Mouse (Mus musculus) mesoderm, embryonic 11.5 days (tissue): ENCODE measurements around the gene Pola2.

Experiments
- DNase-seq: peaks from one replicate; pipeline ENCODE4 v3.0.0-alpha.2; 2012; ENCODE audit warnings: low read depth, low spot score

Gene Pola2

DNA sequence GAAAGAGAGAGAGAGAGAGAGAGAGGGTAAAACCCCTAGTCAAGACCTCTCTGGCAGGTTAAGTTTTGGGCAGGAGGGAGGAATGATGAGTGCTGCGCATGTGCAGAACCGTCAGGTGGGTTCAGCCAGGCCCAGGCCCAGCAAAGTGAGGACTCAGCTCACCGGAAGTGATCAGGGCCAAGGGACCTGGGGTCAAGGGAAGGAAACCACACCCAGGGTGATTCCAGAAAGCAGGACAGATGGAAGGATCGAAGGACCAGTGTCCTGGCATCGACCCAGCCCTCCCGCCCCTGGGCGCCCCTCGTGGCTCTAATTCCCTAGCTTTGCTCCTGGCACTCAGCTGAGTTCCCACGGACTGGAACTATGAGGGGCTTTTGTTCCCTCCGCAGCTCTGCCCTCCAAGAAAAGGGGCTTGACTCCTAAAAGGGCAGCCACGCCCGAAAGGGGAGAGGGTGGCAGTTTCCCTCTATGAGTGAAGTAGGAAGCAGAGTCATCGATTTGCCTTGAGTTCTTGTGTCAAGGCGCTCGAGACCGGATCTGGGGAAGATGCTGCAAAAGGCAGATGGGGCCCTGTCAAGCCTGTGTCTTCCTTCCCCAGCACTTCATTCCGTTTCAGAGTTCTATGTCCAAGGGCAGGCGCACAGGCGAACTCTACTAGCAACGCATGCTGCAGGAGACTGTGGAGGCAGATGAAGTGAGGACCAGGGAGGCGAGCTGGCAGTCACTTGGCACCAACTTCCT, 26.7 kb downstream of the Pola2 start:
- no peak for DNase-seq

DNA sequence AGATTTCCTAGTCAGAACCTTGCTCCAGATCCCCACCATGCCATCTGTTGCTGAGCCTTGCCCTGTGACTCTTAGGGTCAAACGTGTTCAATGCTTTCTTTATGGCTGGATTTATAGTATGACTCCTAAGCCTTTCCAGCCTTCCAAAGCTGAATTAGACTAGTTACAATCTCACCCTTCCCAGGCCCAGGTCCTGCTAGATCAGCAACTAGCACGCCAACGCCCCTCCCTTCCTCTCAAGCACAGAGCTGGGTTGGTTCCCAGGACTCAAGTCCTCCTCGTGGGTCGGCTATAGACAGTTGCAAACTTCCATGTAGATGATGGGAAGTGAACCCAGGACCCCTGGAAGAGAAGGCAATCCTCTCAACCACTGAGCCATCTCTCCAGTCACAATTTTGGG, 28.3 kb downstream of the Pola2 start:
- DNase-seq: no peak

DNA sequence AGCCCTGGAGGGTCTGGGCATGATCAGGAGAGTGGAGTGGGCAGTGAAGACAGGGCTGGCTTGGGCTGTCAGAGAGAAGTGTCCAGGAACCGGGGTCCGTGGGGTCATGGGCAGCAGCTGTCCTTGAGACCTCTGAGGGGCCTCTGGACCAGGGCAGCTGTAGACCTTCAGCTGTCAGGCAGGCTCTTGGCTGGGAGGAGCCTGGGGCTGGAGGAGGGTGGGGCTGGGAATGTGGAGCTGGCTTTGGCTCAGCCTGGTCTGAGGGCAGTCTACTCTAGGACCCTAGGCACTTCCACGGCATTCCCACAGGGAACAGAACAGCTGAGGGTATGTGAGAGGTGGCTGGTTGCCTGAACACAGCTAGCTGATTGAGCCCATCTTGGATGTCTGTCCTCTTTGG, 28.7 kb downstream of the Pola2 start:
- no peak for DNase-seq

DNA sequence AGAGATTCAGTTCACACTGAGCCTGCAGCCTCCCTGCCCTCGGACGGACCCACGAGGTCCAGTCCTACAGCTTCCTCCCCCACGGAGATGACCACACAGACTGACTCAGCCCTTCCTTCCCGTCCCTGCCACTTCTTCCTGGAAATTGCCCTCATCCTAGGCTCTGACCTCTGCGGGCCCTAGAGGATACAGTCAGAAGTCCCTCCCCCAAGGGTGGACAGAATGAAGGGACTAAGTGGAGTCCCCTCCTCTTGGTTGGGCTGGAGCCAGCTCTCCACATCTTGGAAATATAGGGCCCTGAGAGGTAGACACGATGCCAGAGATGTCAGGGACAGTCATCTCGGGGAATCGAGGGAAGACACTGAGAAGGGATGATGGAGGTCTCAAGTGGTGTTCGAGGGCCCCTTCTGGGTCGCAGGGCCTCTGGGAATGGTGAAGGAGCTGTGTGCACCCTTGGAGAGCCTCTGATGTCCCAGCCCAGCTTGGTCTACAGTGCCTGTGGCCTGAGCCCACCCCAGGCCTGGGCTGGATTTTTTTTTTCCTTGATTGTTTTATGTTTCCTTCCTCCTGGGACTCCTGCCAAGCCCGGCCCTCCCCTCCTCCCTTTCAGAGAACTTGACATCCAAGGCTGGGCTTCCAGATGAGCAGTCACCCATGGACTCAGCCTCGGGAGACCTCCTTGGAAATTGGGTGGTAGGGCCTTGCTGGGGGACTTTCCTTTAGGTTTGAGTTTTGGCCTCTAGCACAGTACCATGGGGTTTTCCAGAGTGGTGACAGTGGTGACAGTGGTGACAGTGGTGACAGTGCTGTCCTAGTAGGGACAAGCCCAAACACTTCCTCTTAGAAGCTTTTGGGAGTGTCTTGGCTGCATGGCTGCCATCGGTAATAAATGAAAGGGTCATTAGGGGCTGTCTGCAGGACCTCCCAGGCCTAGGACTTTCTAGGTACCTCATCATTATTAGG, 34.1 kb downstream of the Pola2 start:
- no peak for DNase-seq

DNA sequence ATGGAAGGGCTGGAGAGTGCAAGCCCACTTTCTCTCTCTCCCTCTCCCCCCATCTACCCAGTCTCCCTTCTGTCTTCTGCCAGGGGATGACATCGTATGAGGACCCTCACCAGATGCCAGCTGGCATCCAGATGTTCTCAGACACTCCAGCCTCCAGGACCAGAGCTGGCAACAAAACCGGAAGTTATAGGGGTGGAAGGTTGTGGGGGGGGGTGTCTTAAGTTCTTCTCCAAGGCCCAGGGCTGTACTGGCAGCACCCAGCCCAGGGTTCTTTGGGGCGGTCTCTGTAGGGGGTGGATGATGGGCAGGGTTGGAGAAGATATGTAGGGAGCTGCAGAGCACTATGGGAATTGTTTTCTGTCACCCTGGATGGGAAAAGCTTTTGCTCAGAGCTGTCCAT, 35.5 kb downstream of the Pola2 start:
- no peak for DNase-seq

DNA sequence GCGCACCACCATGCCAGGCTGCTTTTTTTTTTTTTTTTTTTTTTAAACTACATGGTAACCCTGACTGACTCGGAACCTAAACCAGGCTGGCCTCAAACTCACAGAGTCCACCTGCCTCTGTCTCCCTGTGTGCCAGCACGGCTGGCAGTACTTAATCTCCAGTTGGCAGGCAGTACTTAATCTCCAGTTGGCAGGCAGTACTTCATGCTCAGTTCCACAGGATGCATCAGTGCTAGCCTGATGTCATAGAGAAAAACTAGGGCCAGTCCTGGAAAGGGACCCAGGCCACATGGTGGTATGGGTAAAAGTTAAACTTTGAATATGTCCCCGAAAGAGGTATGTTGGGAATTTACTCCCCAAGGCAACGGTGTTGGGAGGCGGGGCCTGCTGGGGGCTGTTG, 35.9 kb downstream of the Pola2 start:
- DNase-seq: no peak

DNA sequence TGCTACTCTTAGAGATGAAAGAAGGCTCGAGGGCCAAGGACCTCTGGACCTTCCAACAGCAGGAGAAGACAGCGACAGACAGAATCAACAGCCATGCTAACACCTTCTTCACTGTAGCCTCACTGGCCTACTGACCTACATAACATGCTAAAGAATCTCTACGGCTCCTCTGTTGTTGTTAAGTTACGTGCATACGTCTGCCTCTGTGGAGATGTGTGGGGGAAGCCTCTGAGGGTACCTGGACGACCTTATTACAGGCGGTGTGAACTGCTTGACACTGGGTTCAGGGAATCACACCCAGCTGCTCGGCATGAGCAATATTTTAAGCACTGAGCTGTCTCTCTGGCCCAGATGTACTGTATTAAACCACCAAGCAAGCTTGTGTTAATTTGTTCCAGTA, 36.5 kb downstream of the Pola2 start:
- DNase-seq: no peak

DNA sequence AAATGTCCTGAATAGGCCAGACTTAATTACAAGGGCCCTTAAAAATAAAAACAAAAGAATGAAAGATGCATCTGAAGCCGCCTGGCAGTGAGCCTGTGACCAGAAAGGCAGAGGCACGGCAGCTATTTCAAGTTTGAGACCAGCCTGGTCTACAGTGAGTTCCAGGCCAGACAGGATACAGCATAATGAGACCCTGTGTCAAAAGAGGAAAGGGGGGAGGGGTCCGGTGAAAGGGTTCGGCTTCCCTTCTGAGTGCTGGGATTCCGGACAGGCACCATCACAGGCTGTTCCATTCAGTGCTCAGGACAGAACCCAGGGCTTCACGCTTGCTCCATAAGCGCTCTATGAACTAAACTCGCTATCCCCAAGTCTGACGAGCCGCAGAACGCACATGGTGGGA, 37.0 kb downstream of the Pola2 start:
- no peak for DNase-seq

DNA sequence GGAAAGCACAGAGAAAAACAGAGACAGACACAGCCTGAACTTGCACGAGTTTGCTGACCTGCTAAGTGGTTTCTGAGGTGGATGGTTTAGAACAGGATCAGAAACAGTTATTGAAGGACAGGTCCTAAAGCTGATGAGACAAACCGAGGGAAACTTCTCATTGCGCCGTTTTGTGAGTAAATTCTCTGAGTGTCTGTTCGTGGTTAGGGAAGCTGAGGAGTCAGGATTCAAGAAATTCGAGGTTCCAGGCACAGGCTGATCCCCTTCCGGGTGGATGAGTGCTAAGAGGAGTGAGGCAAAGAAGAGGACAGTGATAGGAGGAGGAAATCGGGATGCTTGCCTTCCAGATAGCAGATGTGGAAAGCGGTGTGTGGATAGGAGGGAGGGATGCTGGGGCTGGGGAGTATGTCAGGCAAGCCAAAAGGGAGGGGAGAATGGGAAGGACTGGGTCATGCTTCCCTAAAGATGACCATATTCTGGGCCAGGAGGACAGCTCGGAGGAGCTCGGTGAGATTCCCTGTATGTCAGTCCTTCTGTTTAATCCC, 38.6 kb downstream of the Pola2 start:
- no peak for DNase-seq

DNA sequence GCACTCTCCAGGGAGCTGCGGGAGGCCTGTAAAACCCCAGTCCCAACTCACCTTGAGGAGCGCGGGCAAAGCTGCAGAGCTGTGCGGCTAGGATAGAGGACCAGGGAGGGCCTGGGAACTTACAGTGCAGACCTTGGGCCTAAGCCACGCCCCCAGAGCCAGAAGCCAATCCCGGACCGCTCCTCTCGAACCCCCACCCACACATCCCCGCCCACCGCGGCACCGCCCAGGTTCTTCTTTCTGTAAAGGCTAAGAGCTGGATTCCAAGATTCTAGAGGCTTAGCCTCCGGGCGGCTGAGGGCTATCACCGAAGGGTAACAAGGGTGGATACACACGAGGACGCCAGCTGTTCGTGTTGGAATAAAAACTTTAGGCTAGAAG, 39.3 kb downstream of the Pola2 start, which contains the start of gene Cdc42ep2:
Cdc42ep2 (minus strand) TSS at position 104 of the 381 bp plus-strand sequence.
- peak; percentile 93 for DNase-seq

DNA sequence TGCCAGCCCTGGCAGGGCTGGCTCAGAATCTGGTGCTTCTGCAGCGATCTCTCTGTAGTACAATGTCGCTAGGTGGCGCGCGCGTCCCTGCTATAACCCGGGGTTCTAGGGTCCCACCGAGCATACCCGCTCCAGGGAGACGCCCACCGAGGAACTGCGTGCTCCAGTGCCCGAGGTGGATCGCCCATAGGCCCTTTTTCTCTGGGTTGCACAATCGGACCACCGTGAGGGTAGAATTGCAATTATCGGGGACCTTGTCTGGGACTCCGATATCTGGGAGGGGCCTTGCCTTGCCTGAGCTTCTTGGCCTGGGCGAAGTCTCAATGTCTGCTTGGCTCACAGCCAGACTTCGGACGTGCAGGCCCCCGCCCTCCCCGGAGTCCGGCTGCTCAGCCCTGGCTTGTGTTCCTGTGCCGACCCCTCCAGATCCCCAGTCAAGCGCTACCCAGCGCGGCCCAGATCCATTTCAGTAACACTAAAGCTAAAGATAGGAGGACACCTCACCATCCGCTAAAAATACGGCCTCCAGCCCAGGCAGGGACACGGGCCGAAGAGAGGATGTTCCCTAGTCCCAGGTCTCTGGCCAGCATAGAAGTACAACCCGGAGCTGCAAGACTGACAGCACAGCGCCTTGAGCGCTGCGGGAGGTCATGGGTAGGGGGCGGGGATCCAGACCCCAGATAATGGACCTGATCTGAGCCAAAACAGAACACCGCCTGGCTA, 39.9 kb downstream of the Pola2 start:
- peak; percentile 92 for DNase-seq

DNA sequence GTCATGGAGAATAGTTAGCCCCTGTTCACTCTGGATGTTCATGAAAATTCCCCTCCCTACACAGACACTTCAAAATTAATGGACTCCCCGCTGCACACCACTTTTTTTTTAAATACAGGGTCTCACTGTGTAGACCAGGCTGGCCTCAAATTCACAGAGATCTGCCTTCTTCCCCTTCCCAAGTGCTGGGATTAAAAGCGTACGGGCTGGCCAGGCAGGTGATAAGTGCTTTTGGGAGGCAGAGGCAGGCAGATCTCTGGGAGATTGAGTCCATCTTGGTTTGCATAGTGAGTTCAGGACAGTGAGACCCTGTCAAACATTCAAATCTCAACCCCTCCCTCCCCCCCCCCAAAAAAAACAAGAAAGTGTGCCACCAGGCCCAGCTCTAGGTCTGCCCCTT, 41.0 kb downstream of the Pola2 start:
- DNase-seq: no peak

DNA sequence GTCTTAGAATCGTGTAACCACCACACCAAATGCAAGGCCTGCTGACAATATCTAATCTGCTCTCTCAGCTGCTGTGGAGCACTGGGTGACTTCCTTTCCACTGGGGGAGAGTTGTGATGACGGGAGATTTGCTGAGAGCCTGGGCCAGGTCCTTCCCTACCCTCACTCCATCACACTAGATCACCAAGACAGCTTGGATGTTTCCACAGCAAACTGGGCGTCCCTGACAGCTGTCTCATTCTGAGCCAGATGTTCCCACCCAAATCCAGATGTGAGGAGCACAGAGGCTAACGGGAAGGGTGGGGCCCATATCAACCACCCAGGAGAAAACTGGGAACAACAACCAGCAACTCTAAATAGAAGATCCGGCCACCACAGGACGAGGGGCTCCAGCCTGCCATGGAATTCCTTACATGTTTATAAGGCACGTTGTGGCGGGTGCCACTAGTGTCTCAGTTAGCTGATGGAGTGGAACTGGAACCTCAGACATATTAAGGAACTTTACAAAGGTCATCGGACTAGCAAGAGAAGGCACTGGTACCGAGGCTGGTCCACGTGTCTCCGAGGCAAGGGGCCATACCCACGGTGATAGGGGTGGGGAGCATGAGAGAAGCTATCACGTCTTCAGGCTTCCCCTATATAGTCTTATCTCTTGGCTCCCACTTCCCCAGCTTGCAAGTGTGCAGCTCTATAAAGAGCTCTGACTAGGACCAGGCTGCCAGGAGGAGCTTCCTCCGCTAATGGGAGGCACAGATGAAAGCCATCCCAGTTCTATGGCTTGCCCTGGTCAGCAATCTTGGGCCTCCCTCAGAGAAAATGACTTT, 41.7 kb downstream of the Pola2 start:
- DNase-seq: no peak

DNA sequence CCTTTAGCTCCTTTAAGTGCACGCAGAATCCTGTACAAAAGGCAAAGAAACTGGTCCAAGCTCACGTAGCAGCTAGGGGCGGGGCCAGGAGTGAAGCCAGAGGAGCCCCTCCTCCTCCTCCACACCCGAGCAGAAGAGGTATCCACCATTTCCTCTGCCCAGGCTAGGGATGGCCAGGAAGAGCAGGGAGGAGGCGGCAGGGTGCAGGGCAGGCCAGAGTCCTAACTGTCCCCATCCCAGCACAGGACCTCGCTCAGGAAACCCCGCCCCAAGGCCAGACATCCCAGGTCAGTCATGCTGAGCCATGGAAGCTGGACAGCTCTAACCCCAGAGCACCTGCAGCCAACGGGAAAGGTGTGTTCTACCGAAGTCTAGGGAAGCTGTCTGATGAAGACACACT, 42.3 kb downstream of the Pola2 start:
- DNase-seq: no peak

DNA sequence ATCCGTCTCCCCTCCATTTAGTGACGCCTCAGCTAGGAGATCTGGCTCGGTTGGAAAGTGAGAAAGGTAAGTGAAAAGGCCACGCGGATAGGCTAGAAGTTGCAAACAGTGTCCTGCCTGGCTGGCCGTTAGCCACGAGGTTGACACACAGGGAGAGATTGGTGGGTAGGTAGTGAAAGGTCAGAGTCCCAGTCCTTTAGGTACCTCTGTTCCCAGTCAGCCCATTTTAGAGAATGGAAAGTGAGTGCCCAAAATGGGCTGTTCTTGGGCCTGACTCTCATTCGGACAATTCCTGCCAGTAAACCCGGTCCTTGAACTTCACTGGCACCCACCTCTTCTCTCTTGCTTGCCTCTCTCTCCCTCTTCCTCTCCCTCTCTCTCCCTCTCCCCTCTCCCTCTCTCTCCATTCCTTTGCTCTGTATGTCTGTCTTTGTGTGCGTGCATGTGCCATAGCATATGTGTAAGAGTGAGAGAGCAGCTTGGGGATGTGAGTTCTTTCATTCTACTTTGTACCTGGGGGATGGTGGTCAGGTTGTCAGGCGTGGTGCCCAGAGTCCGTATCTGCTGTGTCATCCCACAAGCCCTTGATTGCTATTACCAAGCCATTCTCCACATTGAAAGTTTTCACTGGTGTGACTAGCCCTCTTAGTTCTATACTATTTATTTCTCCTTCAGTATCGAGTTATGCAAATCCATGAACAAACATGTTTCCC, 50.8 kb downstream of the Pola2 start, which contains the start of gene Dpf2:
Dpf2 (minus strand) TSS at position 4 of the 713 bp plus-strand sequence.
- no peak for DNase-seq

DNA sequence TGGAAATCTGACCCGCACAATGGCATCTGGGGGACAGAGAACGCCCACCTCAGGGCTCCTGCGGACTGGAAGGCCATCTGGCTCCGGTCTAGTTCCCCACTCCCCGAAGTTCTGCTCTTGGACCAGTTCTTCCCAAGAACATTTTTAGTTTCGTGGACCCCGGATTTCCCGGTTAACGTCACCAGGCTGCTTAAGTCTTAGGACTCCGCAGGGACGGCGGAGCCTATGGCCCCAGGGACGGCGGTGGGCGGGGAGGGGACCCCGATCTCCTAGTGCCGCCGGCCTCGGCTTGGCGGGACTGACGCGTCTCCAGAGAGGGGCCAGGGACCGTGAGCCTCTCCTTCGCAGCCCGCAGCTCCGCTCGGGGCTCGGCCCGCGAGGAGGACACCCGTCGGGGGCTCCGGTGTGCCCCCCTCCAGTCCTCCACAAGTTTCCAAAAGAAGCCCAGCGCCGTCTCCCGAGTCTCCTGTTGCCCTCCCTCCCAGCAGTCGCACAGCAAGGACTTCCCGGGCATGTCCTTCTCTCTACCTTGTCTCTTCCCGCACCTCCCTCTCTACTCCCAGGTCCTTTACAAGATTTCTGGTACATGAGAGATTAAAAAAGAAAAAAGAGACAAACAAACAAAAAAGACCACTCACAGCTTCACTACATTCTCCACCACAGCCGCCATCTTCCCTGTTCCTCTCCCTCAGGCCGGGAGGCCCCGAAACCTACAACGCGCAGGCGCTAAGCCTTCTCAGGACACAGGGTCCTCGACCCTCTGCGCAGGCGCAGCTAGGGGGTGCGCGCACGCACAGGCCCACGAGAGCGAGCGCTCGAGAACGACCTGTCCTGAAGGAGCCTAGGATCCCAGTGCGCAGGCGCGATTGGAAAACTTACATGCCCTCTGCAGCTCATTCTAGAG, 51.6 kb downstream of the Pola2 start:
- peak; percentile 100 for DNase-seq

DNA sequence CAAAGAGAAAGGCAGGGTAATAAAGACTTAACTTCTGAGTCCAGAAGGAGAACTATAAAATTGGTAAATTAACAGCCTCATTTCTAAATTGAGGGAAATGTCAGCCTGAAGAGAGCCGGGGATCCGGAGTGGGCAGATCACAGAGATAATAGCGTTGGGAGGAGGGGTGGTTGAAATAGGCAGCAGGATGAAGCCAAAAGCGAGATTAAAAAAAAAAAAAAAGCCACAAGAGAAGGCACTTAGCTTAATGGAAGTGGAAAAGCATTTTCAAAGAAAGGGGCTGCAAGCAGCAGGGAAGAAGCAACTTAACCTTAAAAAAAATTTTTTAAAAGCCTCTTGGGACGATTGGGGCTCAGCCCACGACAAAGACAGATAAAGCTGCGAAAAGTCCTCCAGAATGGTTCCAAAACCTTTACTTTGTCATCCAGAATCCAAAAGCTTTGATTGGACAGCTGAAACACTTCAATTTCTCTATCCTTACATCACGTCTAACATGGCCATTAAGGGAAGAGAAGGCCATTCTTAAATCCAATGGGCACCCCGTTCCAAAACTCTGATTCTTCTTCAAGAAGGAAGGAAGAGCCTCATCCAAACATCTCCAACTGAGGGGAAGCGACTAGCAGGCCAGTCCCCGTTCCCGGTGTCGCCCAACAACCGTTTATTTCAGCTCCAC, 52.4 kb downstream of the Pola2 start:
- no peak for DNase-seq

DNA sequence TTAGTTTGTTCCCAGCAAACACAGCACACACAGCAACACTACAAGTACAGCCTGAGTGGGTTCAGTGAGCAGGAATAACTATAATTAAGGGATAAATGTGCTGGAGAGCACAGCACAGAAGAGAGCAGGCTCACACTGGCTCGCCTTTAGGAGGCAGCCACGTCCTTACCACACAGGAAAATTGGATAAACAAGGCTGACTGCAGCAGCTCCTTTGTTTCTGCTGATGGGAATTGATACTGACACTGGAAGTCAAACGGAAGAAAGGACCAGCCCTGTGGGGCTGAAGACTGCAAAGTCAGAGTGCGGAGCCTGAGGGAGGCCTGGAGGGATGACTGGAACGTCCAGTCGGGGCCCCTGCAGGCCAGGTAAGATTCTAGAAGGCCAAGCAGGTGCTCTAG, 53.8 kb downstream of the Pola2 start:
- DNase-seq: no peak

DNA sequence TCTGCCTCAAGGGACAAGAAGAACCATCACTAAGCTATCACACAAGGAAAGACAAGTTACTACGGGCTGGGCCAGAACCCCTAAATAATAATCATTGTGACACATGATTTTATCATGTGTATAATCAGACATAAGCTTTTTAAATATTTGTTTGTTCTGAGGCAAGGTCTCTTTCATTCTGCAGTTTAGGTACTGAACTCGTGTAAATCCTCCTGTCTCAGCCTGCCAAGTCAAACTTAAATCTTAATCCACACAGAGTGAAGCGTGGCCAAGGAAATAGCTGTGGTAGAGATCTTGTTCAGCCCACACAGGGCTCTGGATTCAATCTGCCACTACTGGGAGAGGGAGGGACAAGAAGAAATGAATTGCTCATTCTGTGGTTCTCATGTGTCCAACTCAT, 56.7 kb downstream of the Pola2 start:
- DNase-seq: no peak
